In genomic region chr17:56470571-56470970, GRCm38 (mm10) we compare ENCODE assay signal across 10 mouse cellular contexts. TPM values are rescaled to one million over a fixed set of nuclear protein-coding genes. Genes with fewer than 3 reads are reported as not detected.
DNase-seq lines count a peak whose midpoint lies in the region; ATAC-seq lines count a peak whose summit lies in the region.
"Had no signal": no experiment of that assay in that cellular context is flagged by ENCODE, and none has a peak within 500 bp of the region (broad histone marks: within the 10 kb centered on the region; RNA-seq: fewer than 3 reads in every experiment).

No protein-coding gene starts in this region.

- peaks cover 46% of the 10 kb centered on the region for H3K27me3 ChIP-seq in lung, embryonic 15.5 days
- peaks cover 80% of the 10 kb centered on the region for H3K27me3 ChIP-seq in liver, embryonic 12.5 days (replicated peaks)

- peak overlapping the region; percentile 54 for H3K4me2 ChIP-seq in lung, embryonic 15.5 days
- H3K4me2 ChIP-seq in liver, embryonic 12.5 days, result peak overlapping the region; percentile 61

- no peak for ATAC-seq in lung, embryonic 15.5 days (ENCODE audit: borderline replicate concordance, extremely low read depth, low FRiP score, low TSS enrichment)
- peak; percentile 33; the same call in 1 of the 2 replicates for ATAC-seq in liver, embryonic 12.5 days

- DNase-seq in adrenal gland, adult (ENCODE audit: inconsistent age in 2 of 2, low spot score in 1 of 2), result peak; percentile 63 to 68
- DNase-seq in adrenal gland, postnatal 36 days, result no peak
- DNase-seq in lung, postnatal 36 days, result no peak
- peak; percentile 34 for DNase-seq in yolk sac, embryonic 10.5 days (ENCODE audit: low spot score)
- no peak for DNase-seq in frontal cortex, postnatal 14 days (ENCODE audit: low spot score in 2 of 2)
- DNase-seq in urinary bladder, adult 18-20 months (ENCODE audit: low spot score in 2 of 2), result no peak

- no peak overlapping the region for H3K27ac ChIP-seq in lung, embryonic 15.5 days
- no peak overlapping the region for H3K27ac ChIP-seq in liver, embryonic 12.5 days

- peak overlapping the region; percentile 28; the same call in 1 of the 2 replicates for H3K4me3 ChIP-seq in lung, embryonic 15.5 days
- H3K4me3 ChIP-seq in liver, embryonic 12.5 days, result no peak overlapping the region
- H3K4me3 ChIP-seq: megakaryocyte, embryonic 14.5 days had no signal

- H3K9me3 ChIP-seq in lung, embryonic 15.5 days, result no peaks in the 10 kb centered on the region
- H3K9me3 ChIP-seq in liver, embryonic 12.5 days (replicated peaks), result no peaks in the 10 kb centered on the region

- H3K4me1 ChIP-seq in lung, embryonic 15.5 days, result peaks cover 87% of the 10 kb centered on the region
- H3K4me1 ChIP-seq in liver, embryonic 12.5 days, result peaks cover 68% of the 10 kb centered on the region

- 18% methylated on average over 10 of the region's 10 CpGs for WGBS in lung, embryonic 15.5 days
- 28% methylated on average over 10 of the region's 10 CpGs for WGBS in liver, embryonic 12.5 days (ENCODE audit: insufficient replicate concordance)

- no peaks in the 10 kb centered on the region for H3K36me3 ChIP-seq in lung, embryonic 15.5 days
- no peaks in the 10 kb centered on the region for H3K36me3 ChIP-seq in liver, embryonic 12.5 days

- H3K9ac ChIP-seq in lung, embryonic 15.5 days, result no peak overlapping the region
- H3K9ac ChIP-seq in liver, embryonic 12.5 days, result no peak overlapping the region

RNA-seq across cellular contexts. Expression of gene Ptprs, which starts 5.7 kb away (rescaled TPM):
- total RNA-seq in adrenal gland, postnatal 36 days (2021), result 100 to 1,000 TPM; 157 to 172 TPM
- polyA plus RNA-seq in lung, embryonic 15.5 days (2015; fragmentation: Nextera tagmentation; extraction: Ambion mirVana), result 73.4 and 77.9 TPM in 2 replicates
- 19.3 and 21.2 TPM in 2 replicates for polyA plus RNA-seq in liver, embryonic 12.5 days (2016; fragmentation: Nextera tagmentation; extraction: Ambion mirVana)

RNA-seq across cellular contexts. Expression of gene Znrf4, which starts 41.7 kb away (rescaled TPM):
- not detected for total RNA-seq in adrenal gland, postnatal 36 days (2021)
- not detected in 2 replicates for polyA plus RNA-seq in lung, embryonic 15.5 days (2015; fragmentation: Nextera tagmentation; extraction: Ambion mirVana)
- polyA plus RNA-seq in liver, embryonic 12.5 days (2016; fragmentation: Nextera tagmentation; extraction: Ambion mirVana), result not detected in 2 replicates
- total RNA-seq: adrenal gland, adult 18-20 months had no signal

Comparison
In these comparisons a context has a peak if more than half of its experiments do, and no peak if none do; other contexts are left out.
1. DNase-seq: peak in adrenal gland, adult (2 of 2) and yolk sac, embryonic 10.5 days (single experiment); none in adrenal gland, postnatal 36 days (0 of 2), lung, postnatal 36 days (single experiment), frontal cortex, postnatal 14 days (0 of 2) and urinary bladder, adult 18-20 months (0 of 2).